Comparison of ENCODE assay signal across 8 mouse cellular contexts in the genomic region with DNA sequence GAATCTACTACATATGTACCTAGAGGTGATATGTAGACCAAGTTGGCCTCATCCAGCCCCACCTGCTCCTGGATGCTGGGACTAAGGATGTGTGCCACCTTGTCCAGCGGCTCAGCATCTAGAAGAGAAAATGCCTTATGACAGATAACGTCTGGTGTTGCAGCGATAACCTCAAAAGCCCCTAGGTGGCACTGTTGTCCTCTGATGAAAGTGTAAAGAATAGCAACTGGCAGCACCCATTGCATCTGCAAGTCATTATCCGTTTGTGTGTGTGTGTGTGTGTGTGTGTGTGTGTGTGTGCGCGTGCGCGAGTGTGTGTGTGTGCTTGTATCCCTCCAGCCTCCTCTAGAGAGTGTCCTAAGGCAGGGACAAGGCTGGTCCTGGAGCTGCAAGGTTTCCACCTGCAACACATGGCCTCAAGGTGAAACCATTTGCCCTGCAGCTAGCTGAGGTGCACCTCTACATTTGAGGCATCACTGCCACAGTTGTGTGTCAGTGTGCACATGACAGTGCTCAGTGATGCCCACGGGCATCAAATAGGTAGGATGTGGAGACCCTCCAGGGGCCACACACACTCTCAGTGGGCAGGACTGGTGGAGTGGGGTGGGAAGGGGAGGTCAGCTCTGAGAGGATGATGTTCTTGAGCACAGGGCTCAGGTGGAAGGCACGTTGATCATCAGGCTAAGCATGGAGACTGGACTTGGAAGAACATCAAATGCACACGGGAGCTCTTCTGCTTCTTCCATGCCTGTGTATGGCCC. TPM values are rescaled to one million over a fixed set of nuclear protein-coding genes. Genes with fewer than 3 reads are reported as not detected.
DNase-seq lines count a peak whose midpoint lies in the region; ATAC-seq lines count a peak whose summit lies in the region.

No protein-coding gene starts in this region.

- no peak overlapping the region for H3K27ac ChIP-seq in hindbrain, embryonic 16.5 days (ENCODE audit: low read depth, low read length)

- H3K9ac ChIP-seq in hindbrain, embryonic 16.5 days (ENCODE audit: low read depth, low read length): no peak overlapping the region

- no peaks in the 10 kb centered on the region for H3K27me3 ChIP-seq in hindbrain, embryonic 16.5 days (replicated peaks; ENCODE audit: control insufficient read depth, insufficient read depth, low read length)

- H3K4me2 ChIP-seq in hindbrain, embryonic 16.5 days (ENCODE audit: low read length): no peak overlapping the region

- WGBS in hindbrain, embryonic 16.5 days: 26% methylated on average over 11 of the region's 11 CpGs

- no peaks in the 10 kb centered on the region for H3K9me3 ChIP-seq in hindbrain, embryonic 16.5 days (ENCODE audit: control insufficient read depth, low read length)

- ATAC-seq in hindbrain, embryonic 16.5 days: peak; percentile 91

- no peak overlapping the region for H3K4me3 ChIP-seq in hindbrain, embryonic 16.5 days (ENCODE audit: low read length)

- H3K4me1 ChIP-seq in hindbrain, embryonic 16.5 days (ENCODE audit: control insufficient read depth, insufficient read depth, low read depth, low read length): no peaks in the 10 kb centered on the region; the same call in 1 of the 2 replicates

- H3K36me3 ChIP-seq in hindbrain, embryonic 16.5 days (ENCODE audit: control insufficient read depth, insufficient read depth, low read length): peaks cover 3% of the 10 kb centered on the region; the same call in 1 of the 2 replicates

- peak; percentile 78 for DNase-seq in T-cell, adult 2 months (ENCODE audit: low spot score)
- DNase-seq in cerebellum, postnatal 36 days: peak; percentile 69 to 77
- DNase-seq in frontal cortex, postnatal 36 days (ENCODE audit: low spot score in 2 of 2): peak; percentile 65 to 85
- peak; percentile 65 for DNase-seq in left cerebral cortex, adult 11 months (ENCODE audit: low spot score)
- DNase-seq in lung, postnatal 36 days: peak; percentile 90
- peak; percentile 73 for DNase-seq in right cerebral cortex, adult 18-20 months
- peak; percentile 70 for DNase-seq in urinary bladder, postnatal 14 days (ENCODE audit: low spot score)

RNA-seq across cellular contexts. Expression of a gene that starts 27.5 kb away (rescaled TPM):
- polyA plus RNA-seq in hindbrain, embryonic 16.5 days (2015; fragmentation: Nextera tagmentation; extraction: Ambion mirVana): 27.4 and 30.7 TPM in 2 replicates

RNA-seq across cellular contexts. Expression of a gene that starts 27.7 kb away (rescaled TPM):
- polyA plus RNA-seq in hindbrain, embryonic 16.5 days (2015; fragmentation: Nextera tagmentation; extraction: Ambion mirVana): 6.1 and 6.8 TPM in 2 replicates

RNA-seq across cellular contexts. Expression of a gene that starts 29.5 kb away (rescaled TPM):
- polyA plus RNA-seq in hindbrain, embryonic 16.5 days (2015; fragmentation: Nextera tagmentation; extraction: Ambion mirVana): 1.3 and 1.9 TPM in 2 replicates

RNA-seq across cellular contexts. Expression of a gene that starts 41.0 kb away (rescaled TPM):
- 19.2 and 24.5 TPM in 2 replicates for polyA plus RNA-seq in hindbrain, embryonic 16.5 days (2015; fragmentation: Nextera tagmentation; extraction: Ambion mirVana)
